Mouse (Mus musculus): ENCODE results near the gene Nanog.

- no peak for TF ChIP-seq CTCF (conservative IDR thresholded peaks at IDR 0.05; ENCODE audit: insufficient read depth, insufficient read length, low read depth, low read length)
- TF ChIP-seq POLR2A (IDR thresholded peaks at IDR 0.05; ENCODE audit: low read depth, low read length) = no peak
Observed at GRCm38 (mm10) chr6:122762952-122763700, 55.8 kb downstream of the Nanog start.

Data from kidney, adult 2 months (tissue).